Mouse (Mus musculus) left cerebral cortex, adult 11 months (tissue): ENCODE data around the gene Pip4p1.
"Not testable (repeated sequence)": the region's sequence is repeated elsewhere in the genome, so short reads cannot be mapped to it uniquely, and the experiment has no call there.

Experiments
- DNase-seq: peaks from one replicate; pipeline ENCODE4 v3.0.0; 2022; ENCODE audit warnings: low spot score

The Pip4p1 gene

GRCm38 (mm10) chr14:50938940-50939339 lies 8.3 kb upstream of the Pip4p1 start:
- DNase-seq: no peak

DNA sequence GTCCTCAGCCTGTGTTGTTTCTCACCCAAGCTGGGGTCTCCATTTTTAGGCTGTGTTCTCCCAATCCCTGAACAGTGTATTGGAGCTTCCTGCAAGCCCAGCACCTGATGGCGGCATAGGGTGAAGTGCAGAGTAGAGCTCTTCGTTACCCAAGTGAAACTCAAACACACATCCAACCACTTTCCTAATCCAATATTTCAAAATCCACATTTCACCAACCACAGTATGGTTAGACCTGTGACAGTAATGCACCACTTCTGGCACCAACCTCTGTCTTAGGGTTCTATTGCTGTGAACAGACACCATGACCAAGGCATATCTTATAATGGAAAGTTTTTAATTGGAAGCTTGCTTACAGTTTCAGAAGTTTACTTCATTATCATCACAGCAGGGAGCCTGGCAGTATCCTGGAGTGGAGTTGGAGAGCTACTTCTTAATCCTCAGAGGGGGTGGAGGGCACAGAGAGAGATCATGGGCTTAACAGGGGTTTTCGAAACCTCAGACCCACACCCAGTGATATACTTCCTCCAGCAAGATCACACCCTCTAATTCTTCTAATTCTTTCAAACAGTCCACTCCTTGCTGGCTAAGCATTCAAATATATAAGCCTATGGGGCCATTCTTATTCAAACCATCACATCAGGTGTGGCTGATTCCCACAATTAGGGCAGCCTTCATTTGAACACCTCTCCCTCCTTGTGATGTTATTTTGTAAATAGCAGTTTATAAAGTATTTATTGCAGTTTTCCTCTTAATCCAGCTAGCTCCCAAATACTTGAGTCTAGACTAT lies 7.7 kb upstream of the Pip4p1 start:
- no peak for DNase-seq

GRCm38 (mm10) chr14:50936649-50937048 lies 6.0 kb upstream of the Pip4p1 start:
- DNase-seq: no peak

DNA sequence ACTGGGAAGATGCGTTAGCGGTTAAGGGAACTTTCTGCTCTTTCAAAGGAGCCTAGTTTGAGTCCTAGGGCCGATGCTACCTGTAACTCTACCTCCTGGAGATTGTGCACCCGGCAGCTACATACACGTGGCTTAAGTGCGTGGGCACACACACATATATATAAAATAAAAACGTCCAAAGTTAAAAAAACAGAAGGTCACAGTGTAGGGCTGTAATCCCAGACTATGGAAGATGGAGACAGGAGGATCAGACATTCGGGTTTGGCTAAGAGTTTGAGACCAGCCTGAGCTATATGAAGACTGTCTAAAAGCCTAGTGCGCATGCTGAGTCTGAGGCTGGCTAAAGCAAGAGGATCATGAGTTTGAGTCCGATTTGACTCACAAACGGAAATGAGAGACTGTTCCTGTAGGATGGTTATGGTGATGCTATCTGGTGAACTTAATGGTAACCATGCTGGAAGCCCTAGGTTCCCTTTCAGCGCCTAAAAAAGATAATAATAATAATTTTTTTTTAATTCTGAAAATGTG lies 901 bp upstream of the Pip4p1 start:
- no peak for DNase-seq

GRCm38 (mm10) chr14:50930377-50930753 lies 291 bp downstream of the Pip4p1 start:
- DNase-seq: no peak

DNA sequence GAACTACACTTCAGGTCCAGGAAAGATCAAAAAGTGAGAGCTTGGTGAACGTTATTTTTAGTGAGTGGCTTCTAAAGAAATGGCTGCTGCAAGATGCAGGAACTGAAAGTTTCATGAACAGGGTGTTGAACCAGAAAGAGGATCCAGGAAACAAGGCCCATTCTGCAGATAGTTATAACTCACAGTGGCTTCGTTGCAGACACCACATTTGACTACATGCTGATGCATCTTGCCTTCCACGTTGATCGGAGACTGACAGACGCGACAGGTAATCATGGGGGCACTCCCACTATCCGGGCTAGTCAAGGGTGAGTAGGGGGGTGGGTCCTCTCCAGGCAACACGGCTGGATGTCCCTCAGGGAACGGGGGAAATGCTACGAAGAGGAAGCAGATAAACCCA lies 705 bp downstream of the Pip4p1 start:
- no peak for DNase-seq

GRCm38 (mm10) chr14:50927366-50927765 lies 3.3 kb downstream of the Pip4p1 start:
- DNase-seq: no peak

DNA sequence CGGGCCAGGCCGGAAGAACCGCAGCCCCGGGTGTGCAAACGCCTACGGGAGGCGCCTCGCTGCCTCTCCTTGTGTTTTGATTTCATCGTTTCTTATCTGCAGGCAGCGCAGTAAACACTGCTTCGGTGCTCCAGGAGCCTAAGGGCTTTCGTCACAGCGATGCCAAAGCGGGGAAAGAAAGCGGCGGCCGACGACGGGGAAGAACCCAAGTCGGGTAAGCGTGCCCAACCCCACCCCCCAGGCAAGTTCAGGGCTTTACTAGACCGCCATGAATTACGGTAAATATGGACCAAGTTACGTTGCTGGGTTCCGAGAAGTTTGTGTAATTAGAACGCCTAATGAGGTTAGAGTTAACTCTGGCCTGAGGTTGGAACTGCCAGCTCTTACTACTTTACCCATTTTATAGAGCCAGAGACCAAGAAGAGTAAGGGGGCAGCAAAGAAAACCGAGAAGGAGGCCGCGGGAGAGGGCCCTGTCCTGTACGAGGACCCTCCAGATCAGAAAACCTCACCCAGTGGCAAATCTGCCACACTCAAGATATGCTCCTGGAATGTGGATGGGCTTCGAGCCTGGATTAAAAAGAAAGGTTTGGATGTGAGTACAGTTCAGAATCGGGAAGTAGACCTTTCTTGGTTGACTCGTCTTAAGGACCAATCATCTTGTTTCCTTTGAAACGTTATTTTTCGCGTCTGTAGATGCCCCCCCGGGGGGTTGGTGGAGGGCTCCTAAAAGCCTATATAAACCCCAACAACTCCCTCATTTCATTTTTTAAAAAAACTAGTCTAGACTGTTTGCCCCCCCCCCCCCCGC lies 5.3 kb downstream of the Pip4p1 start:
- no peak for DNase-seq

DNA sequence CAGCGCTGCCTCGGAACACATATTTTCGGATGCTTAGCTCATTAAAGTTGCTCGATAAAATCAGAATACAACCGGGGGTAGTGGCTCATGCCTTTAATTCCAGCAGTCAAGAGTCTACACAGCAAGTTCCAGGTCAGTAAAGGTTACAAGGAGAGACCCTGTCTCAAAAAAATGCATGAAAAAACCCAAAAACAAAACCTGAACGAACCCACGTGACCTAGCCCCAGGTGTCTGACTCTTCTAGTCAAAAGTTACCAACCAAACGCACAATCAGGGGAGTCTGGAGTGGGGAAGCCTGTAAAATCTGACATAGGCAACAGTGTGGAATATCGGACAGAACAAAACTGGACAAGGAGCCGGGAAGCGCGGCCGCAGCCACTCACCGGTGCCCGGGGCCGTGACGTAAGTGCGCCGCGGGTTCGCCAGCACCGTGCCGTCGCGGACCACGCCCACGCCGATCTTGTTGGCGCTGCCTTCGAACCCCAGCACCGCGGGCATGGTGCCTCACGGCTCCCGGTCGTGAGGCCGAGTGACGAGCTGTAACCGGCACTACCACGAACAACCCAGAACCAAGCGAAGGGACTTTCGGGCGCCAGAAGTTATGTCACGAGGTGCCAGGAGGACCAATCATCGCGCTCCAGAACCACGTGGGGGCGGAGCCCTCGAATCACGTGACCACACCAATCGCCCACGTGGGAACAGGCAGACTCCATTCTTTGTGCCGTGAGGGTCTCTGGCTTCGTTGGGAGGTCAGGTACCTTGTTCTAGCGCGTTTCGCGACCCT lies 6.2 kb downstream of the Pip4p1 start, which contains the start of the genes Osgep and Apex1:
Gene Osgep, minus strand, starts transcription at position 613 of the 784 bp plus-strand sequence.
Gene Apex1, plus strand, starts transcription at position 688 of the 784 bp plus-strand sequence.
- DNase-seq: peak; percentile 98

GRCm38 (mm10) chr14:50923437-50923836 lies 7.2 kb downstream of the Pip4p1 start:
- DNase-seq: not testable (repeated sequence)

DNA sequence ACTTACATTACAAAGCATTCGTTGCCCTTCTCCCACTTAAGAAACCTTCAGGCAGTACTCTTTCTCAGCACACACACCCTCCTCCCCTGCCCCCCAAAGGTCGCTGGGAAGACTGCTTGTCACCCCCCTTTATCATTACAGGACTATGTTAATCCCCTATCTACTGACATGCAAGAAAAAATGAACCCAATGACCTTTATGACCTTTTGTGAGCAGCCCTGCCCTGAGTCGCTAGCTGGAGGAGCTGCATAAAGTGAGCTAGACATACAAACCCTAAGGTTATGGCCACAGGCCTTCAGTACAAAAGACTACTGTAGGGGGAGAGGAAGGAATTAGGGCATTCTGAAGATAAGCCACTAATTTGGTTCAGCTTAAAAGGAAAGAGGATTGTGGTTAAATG lies 19.3 kb downstream of the Pip4p1 start:
- DNase-seq: no peak

DNA sequence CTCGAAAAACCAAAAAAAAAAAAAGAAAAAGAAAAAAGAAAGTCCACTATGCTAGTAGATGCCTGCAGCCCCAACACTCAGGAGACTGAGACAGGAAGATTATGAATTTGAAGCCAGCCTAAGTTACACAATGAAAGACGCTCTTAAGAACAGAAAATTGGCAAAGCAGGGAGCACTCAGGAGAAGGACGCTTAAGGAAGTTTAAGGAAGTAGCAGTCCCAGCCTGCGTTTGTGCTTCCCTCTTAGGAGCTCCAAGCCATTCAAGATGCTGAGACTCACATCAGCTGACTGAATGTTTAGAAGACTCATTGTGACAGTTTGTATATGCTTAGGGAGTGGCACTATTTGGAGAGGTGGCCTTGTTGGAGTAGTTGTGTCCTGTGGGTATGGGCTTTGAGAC lies 22.5 kb downstream of the Pip4p1 start:
- DNase-seq: no peak

DNA sequence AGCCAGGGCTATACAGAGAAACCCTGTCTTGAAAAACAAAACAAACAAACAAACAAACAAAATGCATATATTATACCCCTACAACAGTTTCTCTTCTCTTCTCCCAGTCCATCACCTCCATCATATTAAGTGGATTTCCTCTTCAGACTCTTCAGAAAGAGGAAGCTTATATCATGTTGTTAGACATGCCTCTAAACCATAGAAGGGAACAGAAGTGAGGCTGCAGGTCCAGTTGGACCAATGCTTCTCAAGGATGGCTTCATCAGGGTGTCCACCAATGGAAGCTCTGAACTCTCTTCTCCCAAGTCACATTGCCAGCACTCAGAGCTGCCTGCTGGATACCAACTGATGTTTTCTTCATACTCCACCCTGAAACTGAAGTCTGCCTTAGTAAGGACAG lies 25.3 kb downstream of the Pip4p1 start:
- not testable (repeated sequence) for DNase-seq

GRCm38 (mm10) chr14:50904828-50905129 lies 25.9 kb downstream of the Pip4p1 start:
- no peak for DNase-seq

- no peak for DNase-seq
Measured at GRCm38 (mm10) chr14:50903973-50904827, 26.5 kb downstream of the Pip4p1 start.

DNA sequence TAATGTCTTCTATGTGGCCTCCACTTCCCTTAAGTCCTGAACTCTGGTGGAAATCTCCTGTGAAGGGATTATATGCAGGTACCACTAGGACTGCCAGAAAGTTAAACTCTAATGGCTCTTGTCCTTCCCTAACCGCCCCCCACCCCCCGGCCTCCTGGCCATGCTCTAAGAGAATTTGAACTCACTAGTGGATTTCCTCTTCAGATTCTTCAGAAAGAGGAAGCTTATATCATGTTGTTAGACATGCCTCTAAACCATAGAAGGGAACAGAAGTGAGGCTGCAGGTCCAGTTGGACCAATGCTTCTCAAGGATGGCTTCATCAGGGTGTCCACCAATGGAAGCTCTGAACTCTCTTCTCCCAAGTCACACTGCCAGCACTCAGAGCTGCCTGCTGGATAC lies 32.7 kb downstream of the Pip4p1 start:
- DNase-seq: not testable (repeated sequence)

DNA sequence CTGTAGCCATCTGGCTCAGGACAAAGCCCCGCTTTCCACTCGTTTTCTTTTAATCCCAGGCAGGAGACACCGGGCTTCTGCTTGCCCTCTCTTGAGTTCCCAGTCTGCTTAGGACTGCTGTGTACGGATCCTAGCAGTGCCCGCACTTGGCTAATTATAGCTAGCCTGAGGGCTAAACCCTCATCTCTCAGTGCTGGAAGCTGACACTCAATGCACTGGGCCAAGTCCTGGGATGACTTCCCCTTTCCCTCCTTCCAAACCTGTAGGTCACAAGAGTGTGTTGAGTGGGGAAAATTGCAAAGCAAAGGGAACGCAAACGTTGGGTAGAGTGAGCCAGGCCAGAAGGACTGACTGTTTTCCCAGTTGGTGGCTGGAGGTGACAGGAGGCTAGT lies 33.3 kb downstream of the Pip4p1 start, which contains the start of gene Klhl33:
Gene Klhl33, minus strand, starts transcription at position 134 of the 392 bp plus-strand sequence.
- DNase-seq: no peak

DNA sequence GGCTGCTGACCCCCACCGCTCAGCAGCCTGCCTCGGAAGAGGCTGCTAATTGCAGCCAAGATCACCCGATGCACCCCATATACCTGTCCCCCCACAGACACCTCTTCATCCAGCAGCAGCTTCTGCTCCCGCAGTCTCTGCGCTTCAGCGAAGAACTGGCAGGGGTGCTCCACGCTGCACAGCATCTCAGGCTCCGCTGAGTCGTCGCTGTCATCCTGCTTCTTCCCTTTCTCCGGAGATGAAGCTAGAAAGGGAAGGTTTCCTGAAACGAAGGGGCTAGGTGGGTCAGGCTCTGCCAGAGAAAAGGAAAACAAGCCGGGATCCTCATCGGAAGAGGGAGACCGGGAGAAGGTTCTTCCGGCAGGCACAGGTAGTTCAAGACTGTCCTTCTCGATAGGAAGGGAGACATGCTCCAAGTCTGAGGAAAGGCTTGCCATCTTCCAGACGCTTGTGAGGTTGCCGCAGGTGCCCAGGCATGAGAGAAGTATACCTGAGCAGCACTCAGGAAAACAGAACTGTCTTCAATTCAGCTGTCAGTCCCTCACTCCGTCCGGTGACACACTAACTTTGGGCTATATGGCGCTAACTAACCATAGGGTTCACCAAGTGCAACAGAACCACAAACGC lies 33.8 kb downstream of the Pip4p1 start:
- DNase-seq: no peak

- peak; percentile 26 for DNase-seq
Measured at GRCm38 (mm10) chr14:50895985-50896746, 34.5 kb downstream of the Pip4p1 start.

- no peak for DNase-seq
Measured at GRCm38 (mm10) chr14:50895407-50895806, 35.2 kb downstream of the Pip4p1 start.
